Mouse (Mus musculus) c-Kit-negative CD71-positive TER-119-positive erythroid progenitor cells, embryonic 14.5 days (primary cell): ENCODE measurements around the gene Havcr2.
"Not testable (repeated sequence)": the region's sequence is repeated elsewhere in the genome, so short reads cannot be mapped to it uniquely, and the experiment has no call there.

ENCODE experiments used
- DNase-seq: peaks from one replicate; pipeline ENCODE4 v3.0.0-alpha.2; 2013; ENCODE audit warnings: low read depth, low spot score

Gene Havcr2

DNA sequence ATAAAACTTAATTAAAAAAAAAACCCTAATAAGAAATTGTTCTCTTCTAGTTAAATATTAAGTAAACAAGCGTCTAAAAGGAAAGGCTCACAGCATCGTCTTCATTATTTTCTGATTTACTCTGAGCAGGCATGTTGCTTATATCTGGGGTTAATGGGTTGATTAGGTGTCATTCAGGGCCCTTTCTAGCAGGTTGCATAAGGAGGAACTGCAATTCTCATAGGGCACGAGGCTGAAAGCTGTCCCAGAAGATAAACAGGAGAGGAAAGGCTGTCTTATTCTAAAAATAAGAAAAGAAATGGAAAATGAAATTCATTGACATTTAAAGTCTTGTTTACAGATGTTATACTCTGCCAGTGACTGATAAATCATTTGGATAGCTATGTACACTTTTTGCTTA is 5.2 kb downstream of the Havcr2 start:
- no peak for DNase-seq

DNA sequence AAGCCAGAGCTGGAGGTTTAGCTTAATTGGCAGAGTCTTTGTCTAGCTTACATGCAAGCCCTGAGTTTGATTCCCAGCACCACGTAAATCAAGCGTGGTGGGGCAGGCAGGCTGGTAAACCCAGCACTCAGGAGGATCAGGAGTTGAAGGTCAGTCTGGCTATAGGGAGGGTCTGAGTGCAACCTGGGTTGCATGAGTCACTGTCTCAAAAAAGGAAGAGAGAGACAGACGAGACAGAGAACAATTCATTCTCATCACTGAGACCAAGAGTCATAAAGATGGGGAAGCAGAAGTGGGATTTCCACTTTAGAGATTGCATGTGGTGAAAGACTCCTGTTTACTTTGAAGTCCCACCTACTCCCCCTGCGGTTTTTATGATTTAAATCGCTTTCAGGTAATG is 6.6 kb downstream of the Havcr2 start:
- no peak for DNase-seq

DNA sequence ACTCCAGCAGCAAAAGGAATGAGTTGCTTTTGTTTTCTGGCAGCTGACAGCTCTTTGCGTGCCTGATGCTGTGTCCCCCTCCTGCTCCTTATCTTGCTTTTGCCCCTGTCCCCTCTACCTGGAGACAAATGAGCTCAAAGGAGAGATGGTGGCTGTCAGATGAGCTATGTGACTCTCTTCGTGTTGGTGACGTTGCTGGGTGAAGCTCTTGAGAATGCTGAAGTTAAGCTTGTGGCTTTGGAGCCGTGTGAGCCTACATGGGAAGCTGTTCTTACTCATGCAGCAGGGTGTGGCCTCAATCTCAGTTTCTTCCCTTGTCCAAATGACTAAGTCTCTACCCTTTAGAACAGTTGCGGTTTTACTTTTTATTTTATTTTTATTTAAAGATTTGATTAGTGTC is 7.2 kb downstream of the Havcr2 start:
- no peak for DNase-seq

DNA sequence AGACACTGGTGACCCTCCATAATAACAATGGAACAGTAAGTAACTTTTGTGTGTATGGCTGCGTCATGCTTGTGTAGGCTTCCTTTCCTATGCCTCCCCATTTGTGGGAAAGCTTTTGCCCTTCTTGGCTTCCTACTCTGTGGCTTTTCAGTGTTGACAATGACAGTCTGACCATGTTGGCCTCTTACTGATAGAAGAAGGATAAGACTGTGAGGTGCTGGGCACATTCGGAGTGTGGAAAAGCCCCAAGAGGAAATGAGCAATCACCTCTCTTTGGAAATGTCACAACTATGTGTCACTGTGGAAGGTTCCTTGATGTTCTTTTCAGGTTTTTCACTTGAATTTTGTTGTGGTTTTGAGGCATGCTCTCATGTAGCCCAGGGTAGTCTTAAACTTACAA is 12.1 kb downstream of the Havcr2 start:
- no peak for DNase-seq

DNA sequence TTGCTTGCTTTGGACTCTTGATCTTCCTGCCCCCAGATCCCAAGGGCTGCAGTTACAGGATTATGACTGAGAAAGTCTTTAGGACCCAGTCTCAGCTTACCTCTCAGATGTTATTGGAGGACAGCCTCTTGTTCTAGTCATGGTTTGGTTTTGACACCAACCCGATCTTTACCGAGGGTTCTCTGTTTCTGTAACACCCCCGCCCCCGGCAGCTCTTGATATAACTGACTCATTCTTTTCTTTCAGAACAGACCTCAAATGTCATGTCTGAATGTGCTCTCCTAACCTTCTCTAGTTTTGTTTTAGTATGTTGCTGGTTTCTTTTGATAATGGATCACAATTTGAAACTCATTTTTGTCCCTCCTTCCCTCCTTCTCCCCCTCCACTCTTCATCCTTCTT is 19.5 kb downstream of the Havcr2 start:
- DNase-seq, result no peak

DNA sequence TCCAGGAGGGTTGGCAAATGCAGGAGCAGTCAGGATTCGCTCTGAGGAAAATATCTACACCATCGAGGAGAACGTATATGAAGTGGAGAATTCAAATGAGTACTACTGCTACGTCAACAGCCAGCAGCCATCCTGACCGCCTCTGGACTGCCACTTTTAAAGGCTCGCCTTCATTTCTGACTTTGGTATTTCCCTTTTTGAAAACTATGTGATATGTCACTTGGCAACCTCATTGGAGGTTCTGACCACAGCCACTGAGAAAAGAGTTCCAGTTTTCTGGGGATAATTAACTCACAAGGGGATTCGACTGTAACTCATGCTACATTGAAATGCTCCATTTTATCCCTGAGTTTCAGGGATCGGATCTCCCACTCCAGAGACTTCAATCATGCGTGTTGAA is 24.6 kb downstream of the Havcr2 start:
- DNase-seq, result no peak

DNA sequence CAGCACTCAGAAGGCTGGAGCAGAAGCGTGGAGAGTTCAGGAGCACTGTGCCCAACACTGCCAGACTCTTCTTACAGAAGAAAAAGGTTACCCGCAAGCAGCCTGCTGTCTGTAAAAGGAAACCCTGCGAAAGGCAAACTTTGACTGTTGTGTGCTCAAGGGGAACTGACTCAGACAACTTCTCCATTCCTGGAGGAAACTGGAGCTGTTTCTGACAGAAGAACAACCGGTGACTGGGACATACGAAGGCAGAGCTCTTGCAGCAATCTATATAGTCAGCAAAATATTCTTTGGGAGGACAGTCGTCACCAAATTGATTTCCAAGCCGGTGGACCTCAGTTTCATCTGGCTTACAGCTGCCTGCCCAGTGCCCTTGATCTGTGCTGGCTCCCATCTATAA is 25.8 kb downstream of the Havcr2 start:
- no peak for DNase-seq

DNA sequence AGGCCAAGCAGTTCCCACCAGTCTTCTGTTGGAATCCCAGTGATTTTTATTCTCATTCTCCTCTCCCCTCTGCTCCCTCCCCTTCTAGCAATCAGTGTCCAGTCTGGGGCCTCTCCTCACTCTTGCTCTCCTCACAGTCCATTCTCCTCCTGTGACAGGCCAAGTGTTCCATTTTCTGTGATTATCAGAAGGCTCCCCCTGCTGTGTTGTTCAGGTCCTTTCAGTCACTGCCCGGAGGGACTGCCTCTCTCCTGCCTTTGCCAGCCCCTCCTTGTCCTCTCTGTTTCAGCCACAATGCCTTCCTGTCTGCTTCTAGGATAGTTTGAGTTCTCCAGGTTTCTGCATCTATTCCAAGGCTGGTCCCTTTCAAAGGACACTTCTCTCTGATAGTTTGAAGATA is 33.5 kb downstream of the Havcr2 start:
- DNase-seq, result no peak

DNA sequence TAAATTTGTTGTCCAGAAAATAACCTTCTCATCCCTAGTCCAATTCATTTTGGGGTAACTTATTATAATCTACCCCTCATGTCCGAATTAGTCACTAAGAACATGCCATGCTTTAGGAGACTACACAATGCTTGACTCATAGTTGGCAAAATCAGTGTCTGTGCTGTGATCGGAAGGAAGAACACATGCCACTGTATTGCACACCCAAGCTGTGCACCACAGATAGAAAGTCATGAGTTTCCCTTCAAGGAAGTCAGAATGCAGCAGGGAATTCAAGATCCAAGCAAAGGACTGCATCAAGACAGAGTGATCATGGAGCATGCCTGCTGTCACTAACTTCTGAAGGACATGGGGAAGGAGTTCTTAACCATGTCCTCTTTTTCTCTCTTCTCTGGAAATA is 33.9 kb downstream of the Havcr2 start:
- no peak for DNase-seq

DNA sequence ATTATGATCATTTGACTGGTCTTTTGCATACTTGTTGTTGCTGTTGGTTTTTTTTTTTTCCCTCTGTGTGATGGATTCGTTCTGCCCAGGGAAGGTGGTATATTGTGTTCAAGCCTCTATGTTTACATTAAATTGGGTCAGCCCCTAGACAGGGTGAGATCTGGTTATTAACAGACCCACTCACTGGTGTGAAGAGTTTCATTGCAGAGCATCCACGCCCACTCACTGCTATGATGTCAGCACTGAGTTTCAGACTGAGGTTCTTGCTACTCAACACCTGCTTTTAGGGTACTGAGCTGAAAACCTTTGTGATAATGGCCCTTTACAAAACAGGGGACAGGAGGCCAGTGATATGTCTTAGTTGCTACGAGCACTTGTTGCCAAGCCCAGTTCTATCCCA is 52.4 kb downstream of the Havcr2 start:
- no peak for DNase-seq

DNA sequence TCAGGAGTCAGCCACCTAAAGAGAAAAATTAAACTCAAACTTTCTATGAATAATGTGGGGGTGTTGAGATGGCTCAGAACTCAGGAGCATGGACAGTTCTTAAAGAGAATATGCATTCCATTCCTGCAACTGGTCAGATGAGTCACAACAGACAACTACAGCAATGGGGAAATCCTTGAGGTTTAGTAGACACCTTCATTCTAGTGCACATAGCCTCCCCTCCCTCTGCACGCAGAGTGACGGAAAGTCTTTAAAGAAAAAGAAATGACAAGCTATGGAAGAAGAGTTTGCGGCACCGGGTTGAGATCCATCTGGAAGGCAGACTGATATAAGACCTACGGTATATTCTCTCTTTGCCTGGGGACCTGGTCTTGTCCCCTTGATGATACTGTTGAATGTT is 55.2 kb downstream of the Havcr2 start:
- no peak for DNase-seq

DNA sequence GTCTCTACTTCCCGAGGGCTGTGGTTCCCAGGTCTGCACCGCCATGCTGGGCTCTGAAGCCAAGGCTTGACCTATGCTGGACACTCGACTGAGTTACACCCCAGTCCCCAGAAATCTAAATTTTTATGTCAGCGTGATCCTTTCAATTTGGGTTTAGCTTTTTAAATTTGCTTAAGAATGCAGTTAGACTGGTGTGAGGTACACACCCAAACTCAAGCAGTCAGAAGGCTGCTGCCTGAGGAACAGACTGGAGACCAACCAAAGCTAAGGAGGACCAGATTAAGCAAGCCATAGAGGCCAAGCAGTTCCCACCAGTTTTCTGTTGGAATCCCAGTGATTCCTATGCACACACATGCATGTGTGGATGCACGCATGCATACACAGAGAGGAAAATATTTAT is 66.6 kb downstream of the Havcr2 start:
- not testable (repeated sequence) for DNase-seq

DNA sequence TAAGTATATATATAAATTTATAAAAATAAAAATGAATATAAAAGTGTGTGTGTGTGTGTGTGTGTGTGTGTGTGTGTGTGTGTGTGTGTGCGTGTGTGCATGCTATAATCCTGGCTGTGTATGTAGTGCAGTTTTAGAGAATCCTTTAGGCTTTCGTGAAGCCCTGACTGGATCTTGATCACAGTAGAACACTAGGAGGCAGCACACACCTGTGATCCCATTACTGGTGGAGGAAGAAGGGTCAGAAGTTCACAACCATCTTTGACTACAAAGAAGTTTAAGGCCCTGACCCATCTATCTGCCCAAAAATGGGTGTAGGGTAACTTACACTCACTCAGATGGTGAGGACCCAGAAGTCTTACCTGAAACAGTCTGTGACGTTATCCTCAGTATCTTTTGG is 68.0 kb downstream of the Havcr2 start:
- no peak for DNase-seq

DNA sequence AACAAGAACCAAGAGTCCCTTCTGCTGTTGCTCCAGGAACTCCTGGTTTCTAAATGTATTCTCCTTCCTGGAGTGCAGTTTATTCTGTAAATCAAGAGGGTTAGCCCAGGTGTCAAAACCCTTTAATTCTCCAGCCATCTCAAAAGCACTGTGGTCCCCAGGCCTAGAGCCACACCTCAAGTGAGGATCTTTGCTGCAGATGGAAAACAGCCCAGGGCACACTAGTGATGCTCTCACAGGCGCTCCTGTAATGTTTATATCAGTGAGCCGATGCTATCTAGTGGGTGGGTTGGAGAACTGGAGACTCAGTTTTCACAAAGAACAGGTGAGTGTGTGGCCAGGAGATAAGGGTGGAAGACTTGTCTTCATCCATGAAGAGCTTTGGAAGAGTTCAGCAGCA is 69.2 kb downstream of the Havcr2 start, which contains the start of gene Gm12169:
Gm12169 (plus strand) TSS at position 301 of the 400 bp plus-strand sequence.
- DNase-seq, result no peak

DNA sequence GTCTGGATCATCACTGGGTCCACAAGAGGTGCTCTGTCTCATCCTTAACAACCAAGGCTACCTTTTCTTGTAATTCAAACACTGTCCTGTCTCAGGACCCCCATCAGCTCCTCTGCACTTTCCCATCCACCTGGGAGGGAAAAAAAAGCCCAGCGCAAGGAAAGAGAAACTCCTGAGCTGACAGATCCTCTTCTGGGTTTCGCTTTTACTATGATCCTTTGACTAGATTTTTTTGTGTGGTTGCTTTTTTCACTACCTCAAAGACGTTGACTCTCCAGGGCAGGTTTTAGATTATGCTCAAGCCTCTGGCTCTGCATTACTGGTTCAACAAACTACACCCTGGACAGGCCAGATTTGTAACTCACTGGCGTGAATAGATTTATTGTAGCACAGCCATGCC is 75.4 kb downstream of the Havcr2 start:
- DNase-seq, result no peak
